ENCODE assay signal across 11 mouse cellular contexts in genomic region chr10:43517836-43518235, GRCm38 (mm10). TPM values are rescaled to one million over a fixed set of nuclear protein-coding genes. Genes with fewer than 3 reads are reported as not detected.
DNase-seq lines count a peak whose midpoint lies in the region; ATAC-seq and TF ChIP-seq lines count a peak whose summit lies in the region.
"Had no signal": no experiment of that assay in that cellular context is flagged by ENCODE, and none has a peak within 500 bp of the region (broad histone marks: within the 10 kb centered on the region; RNA-seq: fewer than 3 reads in every experiment).

No protein-coding gene starts in this region.

- H3K4me2 ChIP-seq in intestine, postnatal 0 days (replicated peaks; ENCODE audit: low read depth), result peak overlapping the region; percentile 48; the same call in 1 of the 2 replicates
- no peak overlapping the region for H3K4me2 ChIP-seq in lung, embryonic 14.5 days
- H3K4me2 ChIP-seq: heart, embryonic 15.5 days; liver, embryonic 13.5 days had no signal

- WGBS in intestine, postnatal 0 days, result 35% methylated on average over 4 of the region's 4 CpGs
- 34% methylated on average over 4 of the region's 4 CpGs for WGBS in lung, embryonic 14.5 days
- 74% methylated on average over 4 of the region's 4 CpGs for WGBS in forebrain, embryonic 10.5 days

- H3K79me2 ChIP-seq in MEL (ENCODE audit: control insufficient read depth, insufficient read depth, low read length, poor library complexity), result no peaks in the 10 kb centered on the region

- DNase-seq in cerebellum, postnatal 14 days, result peak; percentile 55 to 65
- DNase-seq in cerebellum, adult 9-10 months, result no peak
- peak; percentile 19 for DNase-seq in MEL (ENCODE audit: low read depth, low spot score)
- DNase-seq in lung, embryonic 14.5 days, result peak; percentile 28
- DNase-seq in urinary bladder, postnatal 10 days (ENCODE audit: low spot score), result no peak
- DNase-seq in urinary bladder, postnatal 4 days (ENCODE audit: low spot score in 2 of 2), result no peak
- DNase-seq in forebrain, embryonic 10.5 days (ENCODE audit: extremely low spot score, low spot score), result no peak
- DNase-seq: B cell, adult 2 months; liver, embryonic 13.5 days had no signal

- H3K9ac ChIP-seq in MEL (ENCODE audit: control insufficient read depth, low read depth, low read length, poor library complexity, severe bottlenecking), result no peak overlapping the region
- no peak overlapping the region for H3K9ac ChIP-seq in intestine, postnatal 0 days (ENCODE audit: low read depth, low read length)
- H3K9ac ChIP-seq in lung, embryonic 14.5 days, result no peak overlapping the region
- H3K9ac ChIP-seq: heart, embryonic 15.5 days; liver, embryonic 13.5 days had no signal

- TF ChIP-seq CTCF in MEL (IDR thresholded peaks at IDR 0.05 in 2 of 3, conservative IDR thresholded peaks at IDR 0.05 in 1 of 3; ENCODE audit: control insufficient read depth in 1 of 3, insufficient read depth in 1 of 3, low read depth in 2 of 3, low read length in 3 of 3, poor library complexity in 1 of 3, severe bottlenecking in 1 of 3), result no peak
- TF ChIP-seq CTCF in intestine, postnatal 0 days (IDR thresholded peaks at IDR 0.05; ENCODE audit: low read depth), result no peak
- no peak for TF ChIP-seq CTCF in lung, embryonic 14.5 days (IDR thresholded peaks at IDR 0.05; ENCODE audit: low read depth)

- H3K9me3 ChIP-seq in MEL (replicated peaks; ENCODE audit: insufficient read depth, low read length), result no peaks in the 10 kb centered on the region
- no peaks in the 10 kb centered on the region for H3K9me3 ChIP-seq in intestine, postnatal 0 days (ENCODE audit: control insufficient read depth)
- H3K9me3 ChIP-seq in lung, embryonic 14.5 days (ENCODE audit: low read depth, low read length), result no peaks in the 10 kb centered on the region
- H3K9me3 ChIP-seq in forebrain, embryonic 10.5 days, result no peaks in the 10 kb centered on the region
- H3K9me3 ChIP-seq: heart, embryonic 15.5 days; liver, embryonic 13.5 days had no signal

- peaks cover 0 to 2% of the 10 kb centered on the region in 2 experiments; a peak in 1 of 4 replicates for H3K4me1 ChIP-seq in MEL (ENCODE audit: control insufficient read depth in 1 of 2, insufficient read depth in 2 of 2, low read length in 2 of 2)
- peaks cover 4% of the 10 kb centered on the region for H3K4me1 ChIP-seq in intestine, postnatal 0 days (replicated peaks; ENCODE audit: control insufficient read depth, insufficient read depth, low read length)
- H3K4me1 ChIP-seq in lung, embryonic 14.5 days (ENCODE audit: insufficient read depth), result no peaks in the 10 kb centered on the region
- 0 out of 2 replicates have a peak, but pooled peaks cover 3% of the 10 kb centered on the region for H3K4me1 ChIP-seq in forebrain, embryonic 10.5 days

- no peak for TF ChIP-seq RAD21 in MEL (IDR thresholded peaks at IDR 0.05; ENCODE audit: low read depth, low read length)

- 0 out of 2 replicates have a peak, but pooled peaks have one; percentile 17 for ATAC-seq in intestine, postnatal 0 days
- peak; percentile 32; the same call in 1 of the 2 replicates for ATAC-seq in lung, embryonic 14.5 days (ENCODE audit: insufficient read depth)

- no peak for TF ChIP-seq EP300 in MEL (IDR thresholded peaks at IDR 0.05; ENCODE audit: low read depth in 1 of 2, low read length in 2 of 2)

- H3K36me3 ChIP-seq in MEL (ENCODE audit: control insufficient read depth in 1 of 2, insufficient read depth in 2 of 2, low read length in 2 of 2), result no peaks in the 10 kb centered on the region
- 0 out of 2 replicates have a peak, but pooled peaks cover 4% of the 10 kb centered on the region for H3K36me3 ChIP-seq in intestine, postnatal 0 days (ENCODE audit: control insufficient read depth, insufficient read depth)
- H3K36me3 ChIP-seq in lung, embryonic 14.5 days (ENCODE audit: insufficient read depth), result peaks cover 15% of the 10 kb centered on the region
- peaks cover 37% of the 10 kb centered on the region for H3K36me3 ChIP-seq in forebrain, embryonic 10.5 days (replicated peaks)

- H3K27ac ChIP-seq in MEL (ENCODE audit: control insufficient read depth, low read depth, low read length), result no peak overlapping the region
- peak overlapping the region; percentile 70 for H3K27ac ChIP-seq in intestine, postnatal 0 days (ENCODE audit: low read depth, low read length)
- H3K27ac ChIP-seq in lung, embryonic 14.5 days (ENCODE audit: low read depth), result peak overlapping the region; percentile 0; the same call in 1 of the 2 replicates
- no peak overlapping the region for H3K27ac ChIP-seq in forebrain, embryonic 10.5 days
- H3K27ac ChIP-seq: heart, embryonic 15.5 days; liver, embryonic 13.5 days had no signal

- TF ChIP-seq POLR2A in MEL (IDR thresholded peaks at IDR 0.05; ENCODE audit: control insufficient read depth in 1 of 2, insufficient read depth in 1 of 2, low read depth in 1 of 2, low read length in 2 of 2, poor library complexity in 1 of 2), result no peak

- H3K4me3 ChIP-seq in MEL (ENCODE audit: control insufficient read depth in 1 of 2, insufficient read depth in 1 of 2, low read depth in 2 of 2, low read length in 2 of 2), result no peak overlapping the region
- no peak overlapping the region for H3K4me3 ChIP-seq in intestine, postnatal 0 days (ENCODE audit: low read depth, low read length)
- no peak overlapping the region for H3K4me3 ChIP-seq in lung, embryonic 14.5 days (ENCODE audit: low read depth, low read length)
- no peak overlapping the region for H3K4me3 ChIP-seq in forebrain, embryonic 10.5 days
- H3K4me3 ChIP-seq: heart, embryonic 15.5 days; liver, embryonic 13.5 days had no signal

- H3K27me3 ChIP-seq in MEL (ENCODE audit: control insufficient read depth in 1 of 2, insufficient read depth in 2 of 2, low read length in 2 of 2), result no peaks in the 10 kb centered on the region
- H3K27me3 ChIP-seq in intestine, postnatal 0 days (replicated peaks; ENCODE audit: control insufficient read depth, insufficient read depth, low read length), result no peaks in the 10 kb centered on the region
- H3K27me3 ChIP-seq in lung, embryonic 14.5 days (ENCODE audit: insufficient read depth, low read length), result no peaks in the 10 kb centered on the region
- H3K27me3 ChIP-seq in forebrain, embryonic 10.5 days (ENCODE audit: poor library complexity, severe bottlenecking), result no peaks in the 10 kb centered on the region
- H3K27me3 ChIP-seq: heart, embryonic 15.5 days; liver, embryonic 13.5 days had no signal

TF ChIP-seq in MEL, 35 proteins besides CTCF, POLR2A, EP300 and RAD21:
- no peak for TF ChIP-seq E2F4 (IDR thresholded peaks at IDR 0.05; ENCODE audit: borderline replicate concordance, low read depth, low read length)
- no peak for TF ChIP-seq HCFC1 (IDR thresholded peaks at IDR 0.05; ENCODE audit: low read depth, low read length)
- no peak for TF ChIP-seq SIN3A (IDR thresholded peaks at IDR 0.05; ENCODE audit: low read length)
- TF ChIP-seq POLR2AphosphoS2 (IDR thresholded peaks at IDR 0.05; ENCODE audit: low read length), result no peak
- TF ChIP-seq GATA1 (IDR thresholded peaks at IDR 0.05; ENCODE audit: low read depth, low read length), result no peak
- TF ChIP-seq USF2 (IDR thresholded peaks at IDR 0.05; ENCODE audit: borderline replicate concordance in 1 of 2, insufficient read depth in 1 of 2, low read depth in 1 of 2, low read length in 2 of 2), result no peak
- TF ChIP-seq TAL1 (IDR thresholded peaks at IDR 0.05; ENCODE audit: low read length), result no peak
- TF ChIP-seq MXI1 (IDR thresholded peaks at IDR 0.05; ENCODE audit: low read depth, low read length), result no peak
- TF ChIP-seq JUND (IDR thresholded peaks at IDR 0.05; ENCODE audit: low read depth, low read length), result no peak
- no peak for TF ChIP-seq ZMIZ1 (IDR thresholded peaks at IDR 0.05; ENCODE audit: low read depth, low read length)
- TF ChIP-seq MAZ (IDR thresholded peaks at IDR 0.05; ENCODE audit: low read depth, low read length), result no peak
- no peak for TF ChIP-seq CHD1 (IDR thresholded peaks at IDR 0.05; ENCODE audit: low read depth, low read length)
- no peak for TF ChIP-seq SMC3 (IDR thresholded peaks at IDR 0.05; ENCODE audit: low read depth, low read length)
- no peak for TF ChIP-seq KAT2A (conservative IDR thresholded peaks at IDR 0.05; ENCODE audit: low read depth, low read length)
- TF ChIP-seq MAX (IDR thresholded peaks at IDR 0.05; ENCODE audit: low read length), result no peak
- TF ChIP-seq UBTF (IDR thresholded peaks at IDR 0.05; ENCODE audit: borderline replicate concordance, insufficient read depth, low read depth, low read length), result no peak
- TF ChIP-seq TCF12 (IDR thresholded peaks at IDR 0.05; ENCODE audit: low read depth, low read length), result no peak
- no peak for TF ChIP-seq ZC3H11A (IDR thresholded peaks at IDR 0.05; ENCODE audit: low read depth, low read length)
- no peak for TF ChIP-seq GABPA (IDR thresholded peaks at IDR 0.05; ENCODE audit: low read depth, low read length)
- no peak for TF ChIP-seq USF1 (IDR thresholded peaks at IDR 0.05; ENCODE audit: low read depth, low read length)

RNA-seq across cellular contexts. Expression of gene Gm9803, which starts 6.0 kb away (rescaled TPM):
- 10.1 and 18.7 TPM in 2 replicates for total RNA-seq in MEL (2012; rRNA removed)
- 100 to 1,000 TPM in 1 of 2 experiments, not detected in 1; 137 TPM for polyA plus RNA-seq in MEL (2012; ENCODE audit: insufficient read depth in 1 of 2, insufficient read length in 2 of 2, low read depth in 1 of 2, low replicate concordance in 2 of 2, missing spikeins in 1 of 2)
- polyA plus RNA-seq in intestine, postnatal 0 days (2015; fragmentation: Nextera tagmentation; extraction: Ambion mirVana), result 13.2 and 14.8 TPM in 2 replicates
- polyA plus RNA-seq in lung, embryonic 14.5 days (2014; fragmentation: Nextera tagmentation; extraction: Ambion mirVana), result 10.5 and 19.0 TPM in 2 replicates
- 9.4 and 12.7 TPM in 2 replicates for polyA plus RNA-seq in forebrain, embryonic 10.5 days (2016; fragmentation: Nextera tagmentation; extraction: Ambion mirVana)

RNA-seq across cellular contexts. Expression of gene 1700021F05Rik, which starts 23.0 kb away (rescaled TPM):
- 62.3 and 66.5 TPM in 2 replicates for total RNA-seq in MEL (2012; rRNA removed)
- 10 to 100 TPM in 1 of 2 experiments, not detected in 1; 93.8 TPM for polyA plus RNA-seq in MEL (2012; ENCODE audit: insufficient read depth in 1 of 2, insufficient read length in 2 of 2, low read depth in 1 of 2, low replicate concordance in 2 of 2, missing spikeins in 1 of 2)
- polyA plus RNA-seq in intestine, postnatal 0 days (2015; fragmentation: Nextera tagmentation; extraction: Ambion mirVana), result 54.7 and 57.3 TPM in 2 replicates
- polyA plus RNA-seq in lung, embryonic 14.5 days (2014; fragmentation: Nextera tagmentation; extraction: Ambion mirVana), result 53.6 and 53.8 TPM in 2 replicates
- 63.6 and 64.3 TPM in 2 replicates for polyA plus RNA-seq in forebrain, embryonic 10.5 days (2016; fragmentation: Nextera tagmentation; extraction: Ambion mirVana)

RNA-seq across cellular contexts. Expression of gene Bend3, which starts 39.2 kb away (rescaled TPM):
- total RNA-seq in MEL (2012; rRNA removed), result 12.6 and 13.0 TPM in 2 replicates
- polyA plus RNA-seq in MEL (2012; ENCODE audit: insufficient read depth in 1 of 2, insufficient read length in 2 of 2, low read depth in 1 of 2, low replicate concordance in 2 of 2, missing spikeins in 1 of 2), result 10 to 100 TPM; 18.7 to 32.8 TPM
- polyA plus RNA-seq in intestine, postnatal 0 days (2015; fragmentation: Nextera tagmentation; extraction: Ambion mirVana), result 0.86 and 0.98 TPM in 2 replicates
- polyA plus RNA-seq in lung, embryonic 14.5 days (2014; fragmentation: Nextera tagmentation; extraction: Ambion mirVana), result 7.9 and 8.4 TPM in 2 replicates
- 8.8 and 9.2 TPM in 2 replicates for polyA plus RNA-seq in forebrain, embryonic 10.5 days (2016; fragmentation: Nextera tagmentation; extraction: Ambion mirVana)

Comparison
In these comparisons a context has a peak if more than half of its experiments do, and no peak if none do; other contexts are left out.
1. DNase-seq: peak in cerebellum, postnatal 14 days (2 of 2), MEL (single experiment) and lung, embryonic 14.5 days (single experiment); none in cerebellum, adult 9-10 months (single experiment), urinary bladder, postnatal 10 days (single experiment), urinary bladder, postnatal 4 days (0 of 2) and forebrain, embryonic 10.5 days (single experiment).
2. H3K27ac ChIP-seq: peak in intestine, postnatal 0 days (single experiment) and lung, embryonic 14.5 days (single experiment); none in MEL (single experiment) and forebrain, embryonic 10.5 days (single experiment).